Mouse (Mus musculus) forebrain, postnatal 0 days (tissue): Measurements from ENCODE around the gene Vmn1r28. TPM values are rescaled to one million over a fixed set of nuclear protein-coding genes. Genes with fewer than 3 reads are reported as not detected.
A peak's percentile ranks its signal among the peaks of the same experiment; 100 is the strongest.
"Not testable (repeated sequence)": the region's sequence is repeated elsewhere in the genome, so short reads cannot be mapped to it uniquely, and the experiment has no call there.

Experiments
- ATAC-seq: fragments of 200-750 bp; cut with Nextera tagmentation; 2 replicates; pipeline ENCODE4 v1.8.0; 2017; ENCODE audit warnings: mild to moderate bottlenecking, moderate library complexity
- DNase-seq: peaks from one replicate; pipeline ENCODE4 v3.0.0-alpha.2; 2015
- H3K27ac ChIP-seq: fragments of 300-500 bp; sonication (generic); 2 replicates; pipeline ENCODE4 v1.5.1; 2014; ENCODE audit warnings: low read depth, mild to moderate bottlenecking, antibody characterized with exemption, low read length, moderate library complexity, mixed read lengths
- H3K27me3 ChIP-seq: fragments of 300-500 bp; sonication (generic); 2 replicates; pipeline ENCODE4 v1.6.1; 2014; ENCODE audit warnings: mild to moderate bottlenecking, low read length, mixed read lengths; ENCODE audit not compliant: insufficient read depth
- H3K36me3 ChIP-seq: fragments of 300-500 bp; sonication (generic); 2 replicates; pipeline ENCODE4 v1.6.1; 2014; ENCODE audit warnings: mild to moderate bottlenecking, moderate library complexity; ENCODE audit not compliant: insufficient read depth
- H3K4me1 ChIP-seq: fragments of 300-500 bp; sonication (generic); 2 replicates; pipeline ENCODE4 v1.6.1; 2014; ENCODE audit warnings: antibody characterized with exemption; ENCODE audit not compliant: insufficient read depth
- H3K4me2 ChIP-seq: fragments of 300-500 bp; sonication (generic); 2 replicates; pipeline ENCODE4 v1.6.1; 2014; ENCODE audit warnings: low read depth, mild to moderate bottlenecking, moderate library complexity
- H3K4me3 ChIP-seq: fragments of 300-500 bp; sonication (generic); 2 replicates; pipeline ENCODE4 v1.5.1; 2014; ENCODE audit warnings: low read depth, low read length, mixed read lengths
- H3K9ac ChIP-seq: fragments of 300-500 bp; sonication (generic); 2 replicates; pipeline ENCODE4 v1.6.1; 2014; ENCODE audit warnings: mild to moderate bottlenecking
- H3K9me3 ChIP-seq: fragments of 300-500 bp; sonication (generic); 2 replicates; pipeline ENCODE4 v1.6.1; 2016; ENCODE audit warnings: low read length
- CTCF ChIP-seq: sonication (generic); IDR thresholded peaks from 2 replicates; pipeline ENCODE4 v1.5.1; 2016; ENCODE audit warnings: antibody characterized with exemption, control low read depth, low read depth
- WGBS: fragments of 180-500 bp; shearing (Covaris S2); extraction: QIAGEN DNeasy Blood & Tissue Kit; methylation state at CpG from one replicate; pipeline ENCODE4 v1.1.7; 2014; 5-methylcytosine and 5-hydroxymethylcytosine counted together
- polyA plus RNA-seq: library from polyadenylated mRNA; unstranded; fragments of >200 nt; fragmentation: Nextera tagmentation; extraction: Ambion mirVana; gene quantifications from 2 replicates; pipeline ENCODE4 v1.2.1, GENCODE M21; 2015
- total RNA-seq: library from RNA; depleted of rRNA; stranded (reverse); fragments of >200 nt; gene quantifications from 2 replicates; pipeline ENCODE4 v1.2.3, GENCODE M21; 2014; rRNA removed

The Vmn1r28 gene
- total RNA-seq (not detected in 2 replicates), polyA plus RNA-seq (not detected in 2 replicates)

DNA sequence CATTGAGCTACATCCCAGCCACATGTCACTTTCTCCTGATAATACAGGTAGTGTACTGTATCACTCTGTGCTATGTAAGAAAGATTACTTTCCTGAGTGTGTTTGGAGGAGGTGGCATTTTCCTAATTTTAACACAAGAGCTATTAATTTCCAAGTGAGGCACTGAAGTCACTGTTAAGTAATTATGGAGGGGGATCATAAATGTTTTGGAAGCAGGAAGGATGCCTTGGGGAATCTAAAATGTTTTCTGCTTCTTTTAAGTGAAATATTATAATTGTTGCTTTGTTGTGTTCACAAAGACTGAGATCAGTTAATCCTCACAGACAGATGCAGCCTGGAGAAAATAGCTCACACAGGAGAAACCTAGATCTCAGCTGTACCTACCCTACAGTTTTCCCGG, at the start of gene Vmn1r28:
Vmn1r28 (plus strand) TSS at position 301 of the 400 bp plus-strand sequence.
- WGBS: 97% methylated on average over 1 of the region's 1 CpGs
- no peak within 1 kb of the TSS for H3K4me2 ChIP-seq
- ATAC-seq (no peak), DNase-seq (no peak)
- H3K36me3 ChIP-seq: no peaks in the 10 kb centered on the region
- no peak for TF ChIP-seq CTCF
- H3K4me3 ChIP-seq: no peak within 1 kb of the TSS
- no peaks in the 10 kb centered on the region for H3K9me3 ChIP-seq
- no peaks in the 10 kb centered on the region for H3K4me1 ChIP-seq
- no peak within 1 kb of the TSS for H3K9ac ChIP-seq
- no peak within 1 kb of the TSS for H3K27ac ChIP-seq
- H3K27me3 ChIP-seq: no peaks in the 10 kb centered on the region

DNA sequence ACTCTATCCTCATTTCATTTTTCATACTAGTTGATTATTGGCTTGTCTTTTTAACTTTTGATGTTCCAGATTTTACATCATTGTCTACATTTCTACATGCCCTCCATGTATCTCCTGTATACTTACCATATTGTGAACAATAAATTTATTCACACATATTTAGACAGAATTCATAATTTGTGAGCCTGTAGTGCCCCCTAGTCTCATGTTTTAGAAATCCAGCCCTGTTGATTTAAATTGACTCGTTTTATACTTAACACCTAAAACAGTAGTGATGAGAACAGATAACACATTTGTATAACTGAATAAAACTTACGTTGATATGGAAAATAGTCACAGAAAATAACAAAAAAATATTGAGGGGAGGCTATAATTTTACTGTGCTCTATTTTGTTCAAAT, 45.7 kb upstream of the Vmn1r28 start:
- Histone ChIP-seq H3K27me3 (no peaks in the 10 kb centered on the region), H3K4me2 (no peak overlapping the region), H3K27ac (no peak overlapping the region), H3K9me3 (no peaks in the 10 kb centered on the region), H3K4me3 (no peak overlapping the region), H3K9ac (no peak overlapping the region), H3K4me1 (no peaks in the 10 kb centered on the region), H3K36me3 (no peaks in the 10 kb centered on the region)
- ATAC-seq (no peak), DNase-seq (peak; percentile 25)
- 72% methylated on average over 2 of the region's 2 CpGs for WGBS
- peak; percentile 22; the same call in 1 of the 2 replicates for TF ChIP-seq CTCF

DNA sequence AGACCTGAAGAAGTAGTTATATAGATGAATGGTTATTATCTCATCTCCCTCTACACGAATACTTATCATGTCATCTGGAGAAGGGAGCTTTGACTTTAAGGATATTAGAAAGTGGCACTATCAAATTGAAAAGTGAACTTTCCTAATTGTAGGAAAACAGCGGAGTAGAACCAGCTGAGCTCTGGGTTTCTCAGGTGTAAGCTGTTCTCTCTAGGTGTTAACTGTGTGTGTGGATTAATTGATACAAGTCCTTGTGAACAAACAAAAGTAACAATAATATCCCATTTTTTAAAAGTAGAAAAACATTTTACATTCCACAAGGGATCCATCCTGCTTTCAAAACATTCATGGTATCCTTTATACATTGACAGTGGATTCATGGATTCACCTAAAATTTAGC, 43.1 kb upstream of the Vmn1r28 start, which contains the start of gene Vmn1r27:
Vmn1r27 (minus strand) TSS at position 101 of the 400 bp plus-strand sequence.
- H3K4me3 ChIP-seq: no peak within 1 kb of the TSS

DNA sequence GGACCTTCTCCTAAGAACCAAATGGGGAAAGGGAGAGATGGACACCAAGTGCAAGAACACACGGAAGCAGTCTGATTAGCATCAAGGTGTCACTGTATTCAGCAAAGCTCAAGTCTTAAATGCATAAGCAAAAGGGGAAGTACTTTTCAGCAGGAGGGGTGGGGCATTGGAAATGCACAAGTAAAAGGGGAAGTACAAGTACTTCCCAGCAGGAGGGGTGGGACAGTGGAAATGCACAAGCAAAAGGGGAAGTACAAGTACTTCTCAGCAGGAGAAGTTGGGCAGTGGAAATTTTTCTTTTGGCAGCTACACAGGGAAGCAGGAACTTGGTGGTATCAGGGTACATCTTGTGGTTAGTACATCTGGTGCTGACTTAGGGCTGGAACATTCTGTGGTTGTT, 17.8 kb downstream of the Vmn1r28 start:
- not testable (repeated sequence) for H3K4me1 ChIP-seq, ATAC-seq, H3K9ac ChIP-seq, H3K4me2 ChIP-seq, H3K36me3 ChIP-seq, H3K9me3 ChIP-seq, DNase-seq, H3K27me3 ChIP-seq, H3K4me3 ChIP-seq, H3K27ac ChIP-seq
- 96% methylated on average over 1 of the region's 1 CpGs for WGBS

More for the DNA sequence above, 43.1 kb upstream of the Vmn1r28 start, which contains the start of gene Vmn1r27:
- H3K9me3 ChIP-seq: no peaks in the 10 kb centered on the region
- no peak within 1 kb of the TSS for H3K4me2 ChIP-seq
- H3K27ac ChIP-seq: no peak within 1 kb of the TSS
- ATAC-seq (no peak), DNase-seq (no peak)
- no peaks in the 10 kb centered on the region for H3K36me3 ChIP-seq
- H3K4me1 ChIP-seq: no peaks in the 10 kb centered on the region
- WGBS: 89% methylated on average over 2 of the region's 2 CpGs
- TF ChIP-seq CTCF: no peak
- no peaks in the 10 kb centered on the region for H3K27me3 ChIP-seq
- H3K9ac ChIP-seq: no peak within 1 kb of the TSS

DNA sequence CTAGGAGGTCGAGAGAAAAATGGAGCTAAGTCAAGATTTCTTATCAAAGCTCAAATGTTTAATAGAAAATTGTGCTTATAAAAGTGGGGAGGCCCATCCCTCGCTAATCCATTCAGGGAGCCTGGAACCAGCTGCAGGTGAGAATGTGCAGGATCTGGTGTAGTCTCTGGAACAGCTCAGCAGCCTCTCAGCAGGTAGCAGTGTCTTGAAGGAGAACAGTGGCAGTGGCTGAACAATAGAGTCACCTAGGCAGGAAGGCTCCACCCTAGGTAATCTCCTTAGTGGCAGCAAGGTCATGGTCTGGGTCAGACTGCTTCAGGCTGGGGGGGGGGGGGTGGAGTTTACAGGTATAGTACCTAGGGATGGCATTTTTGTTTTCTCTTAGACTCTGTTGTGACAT, 30.4 kb downstream of the Vmn1r28 start:
- TF ChIP-seq CTCF: no peak
- Histone ChIP-seq H3K27ac (no peak overlapping the region), H3K27me3 (no peaks in the 10 kb centered on the region), H3K4me2 (no peak overlapping the region), H3K9ac (no peak overlapping the region), H3K4me1 (no peaks in the 10 kb centered on the region), H3K9me3 (no peaks in the 10 kb centered on the region), H3K4me3 (no peak overlapping the region), H3K36me3 (no peaks in the 10 kb centered on the region)
- no peak for ATAC-seq
- DNase-seq: no peak
- 54% methylated on average over 2 of the region's 2 CpGs for WGBS

DNA sequence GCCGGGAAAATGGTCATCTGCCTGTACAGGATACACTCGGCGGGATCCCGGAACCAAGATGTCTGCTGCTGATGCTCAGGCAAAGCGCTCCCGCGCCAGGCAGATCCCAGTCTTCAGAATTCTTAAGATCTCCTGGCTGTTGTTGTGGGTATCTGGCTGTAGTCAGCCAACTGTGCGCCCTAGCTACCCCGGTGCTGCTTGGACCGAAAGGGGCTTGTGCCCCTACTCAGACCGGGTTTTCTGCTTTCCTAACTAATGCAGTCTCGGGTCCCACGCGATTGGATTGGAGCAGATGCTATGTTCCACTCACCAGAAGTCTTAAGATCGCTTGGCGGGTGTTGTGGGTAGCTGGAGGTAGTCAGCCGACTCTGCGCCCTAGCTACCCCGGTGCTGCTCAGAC, 36.7 kb downstream of the Vmn1r28 start:
- H3K9ac ChIP-seq, H3K4me2 ChIP-seq: not testable (repeated sequence)
- 89% methylated on average over 19 of the region's 19 CpGs for WGBS

DNA sequence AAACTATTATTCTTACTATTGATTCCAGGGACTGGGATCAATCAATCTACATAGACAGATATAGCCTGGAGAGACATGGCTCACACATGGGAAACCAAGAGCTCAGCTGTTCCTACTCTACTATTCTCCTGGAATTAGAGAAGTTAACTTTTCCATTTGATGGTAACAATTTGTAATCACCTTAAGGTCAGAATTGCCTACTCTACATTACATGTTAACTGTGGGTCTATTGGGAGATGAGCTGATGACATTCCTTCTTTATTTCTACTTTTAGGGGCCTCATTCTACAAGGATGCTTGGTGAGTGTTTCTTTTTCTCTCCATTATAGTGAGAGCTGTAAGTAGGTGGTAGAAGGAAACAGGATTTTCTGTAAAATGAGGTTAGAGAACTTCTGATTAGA, 39.4 kb downstream of the Vmn1r28 start, which contains the start of gene Vmn1r29:
Vmn1r29 (plus strand) TSS at position 301 of the 400 bp plus-strand sequence.
- H3K9ac ChIP-seq: no peak within 1 kb of the TSS
- H3K27ac ChIP-seq: no peak within 1 kb of the TSS
- H3K9me3 ChIP-seq: no peaks in the 10 kb centered on the region
- no peak for ATAC-seq
- no peaks in the 10 kb centered on the region for H3K4me1 ChIP-seq
- H3K27me3 ChIP-seq: no peaks in the 10 kb centered on the region
- no peaks in the 10 kb centered on the region for H3K36me3 ChIP-seq
- no peak within 1 kb of the TSS for H3K4me2 ChIP-seq
- TF ChIP-seq CTCF: no peak
- no peak within 1 kb of the TSS for H3K4me3 ChIP-seq
- DNase-seq: no peak

More for the DNA sequence above, 36.7 kb downstream of the Vmn1r28 start:
- H3K27me3 ChIP-seq, ATAC-seq, H3K9me3 ChIP-seq, H3K4me3 ChIP-seq, H3K36me3 ChIP-seq, H3K4me1 ChIP-seq, DNase-seq, H3K27ac ChIP-seq: not testable (repeated sequence)

Other genes with a start within 250 kb of the Vmn1r28 start
- gene Vmn1r26, start 246.9 kb upstream of the Vmn1r28 start, total RNA-seq: not detected in 2 replicates
- gene Vmn1r26, start 246.9 kb upstream of the Vmn1r28 start, polyA plus RNA-seq: not detected in 2 replicates
- gene Vmn1r27, start 43.2 kb upstream of the Vmn1r28 start, total RNA-seq: not detected in 2 replicates
- not detected in 2 replicates for gene Vmn1r27, start 43.2 kb upstream of the Vmn1r28 start, polyA plus RNA-seq
- gene Vmn1r29, start 39.5 kb downstream of the Vmn1r28 start, total RNA-seq: not detected in 2 replicates
- not detected in 2 replicates for gene Vmn1r29, start 39.5 kb downstream of the Vmn1r28 start, polyA plus RNA-seq
- gene Vmn1r30, start 181.3 kb downstream of the Vmn1r28 start, total RNA-seq: not detected in 2 replicates
- not detected in 2 replicates for gene Vmn1r30, start 181.3 kb downstream of the Vmn1r28 start, polyA plus RNA-seq
- not detected in 2 replicates for gene Vmn1r31, start 213.3 kb downstream of the Vmn1r28 start, total RNA-seq
- not detected in 2 replicates for gene Vmn1r31, start 213.3 kb downstream of the Vmn1r28 start, polyA plus RNA-seq